Mouse (Mus musculus) stomach, embryonic 15.5 days (tissue): ENCODE measurements around the gene Ss18l1. TPM values are rescaled to one million over a fixed set of nuclear protein-coding genes. Genes with fewer than 3 reads are reported as not detected.
A peak's percentile ranks its signal among the peaks of the same experiment; 100 is the strongest.

ENCODE experiments used
- ATAC-seq: fragments of 200-750 bp; cut with Nextera tagmentation; 2 replicates; pipeline ENCODE4 v1.8.0; 2017; ENCODE audit warnings: low read depth, moderate number of reproducible peaks, moderate TSS enrichment; ENCODE audit not compliant: insufficient read depth, low FRiP score
- H3K27ac ChIP-seq: fragments of 300-500 bp; sonication (generic); 2 replicates; pipeline ENCODE4 v1.5.1; 2015; ENCODE audit warnings: mild to moderate bottlenecking, inconsistent platforms
- H3K27me3 ChIP-seq: fragments of 300-500 bp; sonication (generic); replicated peaks from 2 replicates; pipeline ENCODE4 v1.6.1; 2015; ENCODE audit warnings: inconsistent platforms
- H3K36me3 ChIP-seq: fragments of 300-500 bp; sonication (generic); 2 replicates; pipeline ENCODE4 v1.6.1; 2015; ENCODE audit warnings: inconsistent platforms
- H3K4me1 ChIP-seq: fragments of 300-500 bp; sonication (generic); 2 replicates; pipeline ENCODE4 v1.6.1; 2015; ENCODE audit warnings: inconsistent platforms
- H3K4me2 ChIP-seq: fragments of 300-500 bp; sonication (generic); 2 replicates; pipeline ENCODE4 v1.6.1; 2015; ENCODE audit warnings: mild to moderate bottlenecking, inconsistent platforms
- H3K4me3 ChIP-seq: fragments of 300-500 bp; sonication (generic); replicated peaks from 2 replicates; pipeline ENCODE4 v1.5.1; 2015; ENCODE audit warnings: inconsistent platforms
- H3K9ac ChIP-seq: fragments of 300-500 bp; sonication (generic); 2 replicates; pipeline ENCODE4 v1.6.1; 2015; ENCODE audit warnings: inconsistent platforms
- H3K9me3 ChIP-seq: fragments of 300-500 bp; sonication (generic); 2 replicates; pipeline ENCODE4 v1.6.1; 2016; ENCODE audit warnings: inconsistent platforms
- WGBS: fragments of 180-500 bp; shearing (Covaris S2); methylation state at CpG from one replicate; pipeline ENCODE4 v1.1.7; 2015; 5-methylcytosine and 5-hydroxymethylcytosine counted together
- polyA plus RNA-seq: library from polyadenylated mRNA; unstranded; fragments of >200 nt; fragmentation: Nextera tagmentation; extraction: Ambion mirVana; gene quantifications from 2 replicates; pipeline ENCODE4 v1.2.1, GENCODE M21; 2015

The Ss18l1 gene
- polyA plus RNA-seq, 1 experiment from 2014 or later: 4.4 TPM

- H3K4me2 ChIP-seq: peak overlapping the region; percentile 97
- H3K27me3 ChIP-seq: no peaks in the 10 kb centered on the region
- H3K27ac ChIP-seq: peak overlapping the region; percentile 92
- H3K4me3 ChIP-seq: peak overlapping the region; percentile 90
- peaks cover 19% of the 10 kb centered on the region for H3K4me1 ChIP-seq
- no peaks in the 10 kb centered on the region for H3K9me3 ChIP-seq
- under 1% methylated on average over 66 of the region's 66 CpGs for WGBS
- peak overlapping the region; percentile 85 for H3K9ac ChIP-seq
- peak; percentile 56 for ATAC-seq
- H3K36me3 ChIP-seq: peaks cover 21% of the 10 kb centered on the region
Observed at GRCm38 (mm10) chr2:180041577-180042255, 593 bp upstream of the Ss18l1 start.

GRCm38 (mm10) chr2:180042858-180043515, 678 bp downstream of the Ss18l1 start:
- Histone ChIP-seq H3K36me3 (peaks cover 9% of the 10 kb centered on the region), H3K27ac (peak overlapping the region; percentile 86), H3K4me1 (peaks cover 19% of the 10 kb centered on the region), H3K9me3 (no peaks in the 10 kb centered on the region), H3K4me3 (peak overlapping the region; percentile 90), H3K9ac (peak overlapping the region; percentile 85), H3K27me3 (no peaks in the 10 kb centered on the region), H3K4me2 (peak overlapping the region; percentile 97)
- no peak; the same call in 1 of the 2 replicates for ATAC-seq
- under 1% methylated on average over 62 of the region's 66 CpGs for WGBS

DNA sequence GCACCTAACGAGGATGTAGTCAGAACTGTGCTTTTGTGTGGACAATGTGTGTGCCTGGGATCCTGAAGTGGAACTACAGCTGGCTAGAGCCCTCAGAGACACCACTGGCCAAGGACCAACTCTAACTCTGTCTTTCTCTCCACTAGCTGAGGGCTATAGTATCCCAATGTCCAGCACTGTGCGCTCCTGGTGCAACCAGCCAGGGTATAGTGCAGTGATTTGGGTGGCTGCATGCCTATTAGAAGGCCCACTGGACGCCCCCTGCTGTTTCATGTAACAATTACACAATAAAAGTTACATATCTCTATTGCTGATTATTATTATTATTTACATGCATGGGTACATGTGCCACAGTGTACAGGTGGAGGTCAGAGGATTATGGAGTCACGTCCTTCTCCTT, 3.0 kb downstream of the Ss18l1 start:
- H3K9ac ChIP-seq: no peak overlapping the region
- no peak overlapping the region for H3K4me2 ChIP-seq
- no peak overlapping the region for H3K4me3 ChIP-seq
- no peak overlapping the region for H3K27ac ChIP-seq
- H3K27me3 ChIP-seq: no peaks in the 10 kb centered on the region
- ATAC-seq: no peak
- peaks cover 19% of the 10 kb centered on the region for H3K4me1 ChIP-seq
- no peaks in the 10 kb centered on the region for H3K9me3 ChIP-seq
- no peaks in the 10 kb centered on the region for H3K36me3 ChIP-seq
- WGBS: 38% methylated on average over 4 of the region's 4 CpGs

DNA sequence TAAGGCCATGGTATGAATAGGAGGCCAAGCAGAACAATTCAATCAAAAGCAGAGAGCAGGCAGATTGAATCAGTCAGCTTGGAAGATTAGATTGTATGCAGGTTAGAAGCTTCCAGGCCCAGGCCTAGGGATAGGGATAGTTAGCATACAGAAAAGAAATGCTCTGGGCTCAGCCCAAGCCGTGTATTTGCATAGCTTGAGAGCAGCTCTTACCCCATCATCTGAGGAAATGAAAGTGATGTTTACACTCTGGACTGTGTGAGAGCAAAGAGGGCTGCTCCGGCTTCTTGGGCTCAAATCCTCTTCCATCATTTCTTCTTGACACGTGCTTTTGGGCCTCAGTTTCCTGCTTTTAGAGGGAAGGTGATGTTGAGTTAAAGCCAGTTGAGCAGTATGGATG, 5.3 kb downstream of the Ss18l1 start:
- 82% methylated on average over 3 of the region's 3 CpGs for WGBS
- Histone ChIP-seq H3K4me3 (no peak overlapping the region), H3K9me3 (no peaks in the 10 kb centered on the region), H3K36me3 (no peaks in the 10 kb centered on the region), H3K4me1 (peaks cover 10% of the 10 kb centered on the region), H3K27me3 (no peaks in the 10 kb centered on the region), H3K4me2 (no peak overlapping the region), H3K27ac (no peak overlapping the region), H3K9ac (no peak overlapping the region)
- no peak for ATAC-seq

GRCm38 (mm10) chr2:180047980-180048635, 5.8 kb downstream of the Ss18l1 start:
- Histone ChIP-seq H3K4me2 (no peak overlapping the region), H3K36me3 (no peaks in the 10 kb centered on the region), H3K9ac (no peak overlapping the region), H3K4me3 (no peak overlapping the region), H3K4me1 (peaks cover 10% of the 10 kb centered on the region), H3K9me3 (no peaks in the 10 kb centered on the region), H3K27me3 (no peaks in the 10 kb centered on the region), H3K27ac (no peak overlapping the region)
- WGBS: 87% methylated on average over 18 of the region's 18 CpGs
- no peak for ATAC-seq

- ATAC-seq: peak; percentile 64; the same call in 1 of the 2 replicates
- Histone ChIP-seq H3K9me3 (no peaks in the 10 kb centered on the region), H3K27me3 (no peaks in the 10 kb centered on the region), H3K36me3 (peaks cover 5% of the 10 kb centered on the region; the same call in 1 of the 2 replicates), H3K4me2 (no peak overlapping the region), H3K27ac (no peak overlapping the region), H3K4me3 (no peak overlapping the region), H3K9ac (no peak overlapping the region), H3K4me1 (no peaks in the 10 kb centered on the region)
- WGBS: 20% methylated on average over 5 of the region's 5 CpGs
Observed at GRCm38 (mm10) chr2:180050986-180051385, 8.7 kb downstream of the Ss18l1 start.

DNA sequence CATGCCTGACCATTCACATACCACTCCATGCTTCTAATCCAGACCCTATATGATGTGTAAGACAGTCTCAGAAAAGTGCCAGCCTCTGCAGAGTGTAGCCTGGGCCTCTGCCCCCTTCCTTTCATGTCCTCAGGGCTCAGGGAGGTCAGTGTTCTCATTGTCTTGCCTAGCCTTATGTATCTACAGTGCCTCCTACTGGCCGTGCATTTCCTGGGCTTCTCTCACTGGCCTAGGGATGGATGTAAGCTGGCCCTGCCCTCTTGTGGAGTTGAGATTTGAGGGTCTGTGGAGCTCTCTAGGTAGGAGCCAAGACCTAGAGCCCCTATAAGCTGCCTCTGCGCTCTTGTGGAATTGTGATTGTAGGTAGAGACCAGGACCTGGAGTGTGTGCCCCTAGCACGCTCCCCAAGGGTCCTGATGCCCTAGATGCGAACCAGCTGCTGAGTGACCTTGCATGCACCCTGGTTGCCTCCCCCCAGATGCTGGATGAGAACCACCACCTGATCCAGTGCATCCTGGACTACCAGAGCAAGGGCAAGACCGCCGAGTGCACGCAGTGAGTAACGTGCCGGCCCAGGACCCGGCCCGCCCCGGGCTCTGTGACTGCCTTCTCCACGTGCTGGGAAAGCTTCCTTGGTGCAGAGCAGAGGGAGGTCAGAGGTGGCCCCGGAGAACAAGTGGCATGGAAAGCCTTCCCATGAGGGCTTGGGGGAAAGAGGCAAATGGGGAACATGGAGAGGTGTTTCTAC, 9.9 kb downstream of the Ss18l1 start:
- WGBS: 85% methylated on average over 14 of the region's 14 CpGs
- Histone ChIP-seq H3K9me3 (no peaks in the 10 kb centered on the region), H3K27ac (no peak overlapping the region), H3K4me1 (no peaks in the 10 kb centered on the region), H3K4me2 (no peak overlapping the region), H3K4me3 (no peak overlapping the region), H3K27me3 (no peaks in the 10 kb centered on the region), H3K9ac (no peak overlapping the region), H3K36me3 (peaks cover 7% of the 10 kb centered on the region; the same call in 1 of the 2 replicates)
- ATAC-seq: no peak

- 96% methylated on average over 9 of the region's 9 CpGs for WGBS
- Histone ChIP-seq H3K36me3 (peaks cover 12% of the 10 kb centered on the region), H3K9ac (no peak overlapping the region), H3K4me1 (no peaks in the 10 kb centered on the region), H3K27me3 (no peaks in the 10 kb centered on the region), H3K4me2 (no peak overlapping the region), H3K9me3 (no peaks in the 10 kb centered on the region), H3K27ac (no peak overlapping the region), H3K4me3 (no peak overlapping the region)
- no peak for ATAC-seq
Observed at GRCm38 (mm10) chr2:180053001-180053400, 10.7 kb downstream of the Ss18l1 start.

DNA sequence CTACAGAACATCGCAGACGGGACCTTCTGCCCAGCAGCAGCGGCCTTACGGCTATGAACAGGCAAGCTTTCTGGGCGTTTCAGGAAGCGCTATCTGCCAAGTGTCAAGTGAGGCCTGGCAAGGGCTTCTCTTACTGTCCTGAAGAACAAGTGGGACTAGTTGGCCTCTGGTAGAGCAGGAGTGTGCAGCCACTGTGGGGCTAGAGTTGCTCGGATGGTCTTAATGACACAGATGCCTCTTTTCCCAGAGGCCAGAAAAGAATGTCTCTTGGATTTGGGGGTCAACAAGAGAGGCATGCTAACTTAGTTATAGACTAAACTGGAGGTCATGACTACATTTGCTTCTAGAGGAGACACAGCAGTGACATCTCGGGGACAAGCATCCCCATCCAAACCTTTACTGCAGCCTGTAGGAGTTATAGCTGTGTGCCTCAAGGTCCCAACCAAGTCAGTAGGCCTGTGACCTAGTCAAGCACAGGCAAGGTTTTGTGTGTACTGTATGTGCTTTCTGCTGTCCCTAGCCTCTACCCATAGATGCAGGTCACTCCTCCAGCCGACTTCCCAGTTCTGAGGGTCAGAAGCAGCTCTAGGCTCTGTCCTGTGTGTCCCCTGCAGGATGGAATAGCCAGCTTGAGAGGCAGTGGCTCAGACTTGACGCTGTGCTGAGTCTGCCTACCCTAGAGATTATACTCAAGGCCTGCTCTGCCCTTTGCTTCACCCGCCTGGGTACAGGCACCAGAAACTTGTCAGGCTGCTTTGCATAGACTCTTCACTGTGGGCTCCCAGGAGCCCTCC, 21.2 kb downstream of the Ss18l1 start:
- H3K4me2 ChIP-seq: no peak overlapping the region
- WGBS: 92% methylated on average over 11 of the region's 11 CpGs
- no peak overlapping the region for H3K9ac ChIP-seq
- H3K9me3 ChIP-seq: no peaks in the 10 kb centered on the region
- H3K36me3 ChIP-seq: peaks cover 13% of the 10 kb centered on the region
- no peak for ATAC-seq
- no peak overlapping the region for H3K4me3 ChIP-seq
- no peak overlapping the region for H3K27ac ChIP-seq
- no peaks in the 10 kb centered on the region for H3K27me3 ChIP-seq
- H3K4me1 ChIP-seq: no peaks in the 10 kb centered on the region

GRCm38 (mm10) chr2:180069770-180070480, 27.6 kb downstream of the Ss18l1 start:
- H3K4me3 ChIP-seq: peak overlapping the region; percentile 61
- H3K27ac ChIP-seq: peak overlapping the region; percentile 77
- H3K4me1 ChIP-seq: peaks cover 9% of the 10 kb centered on the region
- H3K27me3 ChIP-seq: no peaks in the 10 kb centered on the region
- 0 out of 2 replicates have a peak, but pooled peaks cover 4% of the 10 kb centered on the region for H3K36me3 ChIP-seq
- ATAC-seq: peak; percentile 48; the same call in 1 of the 2 replicates
- peak overlapping the region; percentile 40; the same call in 1 of the 2 replicates for H3K9ac ChIP-seq
- WGBS: 29% methylated on average over 20 of the region's 20 CpGs
- H3K9me3 ChIP-seq: no peaks in the 10 kb centered on the region
- H3K4me2 ChIP-seq: peak overlapping the region; percentile 76
